Mouse (Mus musculus) neural tube, postnatal 0 days (tissue): Measurements from ENCODE around the gene Tmem87a. TPM values are rescaled to one million over a fixed set of nuclear protein-coding genes. Genes with fewer than 3 reads are reported as not detected.

ENCODE experiments used
- polyA plus RNA-seq: library from polyadenylated mRNA; unstranded; fragments of >200 nt; fragmentation: Nextera tagmentation; extraction: Ambion mirVana; gene quantifications from 2 replicates; pipeline ENCODE4 v1.2.1, GENCODE M21; 2015

Gene Tmem87a
- 6.5 and 7.7 TPM in 2 replicates for polyA plus RNA-seq

DNA sequence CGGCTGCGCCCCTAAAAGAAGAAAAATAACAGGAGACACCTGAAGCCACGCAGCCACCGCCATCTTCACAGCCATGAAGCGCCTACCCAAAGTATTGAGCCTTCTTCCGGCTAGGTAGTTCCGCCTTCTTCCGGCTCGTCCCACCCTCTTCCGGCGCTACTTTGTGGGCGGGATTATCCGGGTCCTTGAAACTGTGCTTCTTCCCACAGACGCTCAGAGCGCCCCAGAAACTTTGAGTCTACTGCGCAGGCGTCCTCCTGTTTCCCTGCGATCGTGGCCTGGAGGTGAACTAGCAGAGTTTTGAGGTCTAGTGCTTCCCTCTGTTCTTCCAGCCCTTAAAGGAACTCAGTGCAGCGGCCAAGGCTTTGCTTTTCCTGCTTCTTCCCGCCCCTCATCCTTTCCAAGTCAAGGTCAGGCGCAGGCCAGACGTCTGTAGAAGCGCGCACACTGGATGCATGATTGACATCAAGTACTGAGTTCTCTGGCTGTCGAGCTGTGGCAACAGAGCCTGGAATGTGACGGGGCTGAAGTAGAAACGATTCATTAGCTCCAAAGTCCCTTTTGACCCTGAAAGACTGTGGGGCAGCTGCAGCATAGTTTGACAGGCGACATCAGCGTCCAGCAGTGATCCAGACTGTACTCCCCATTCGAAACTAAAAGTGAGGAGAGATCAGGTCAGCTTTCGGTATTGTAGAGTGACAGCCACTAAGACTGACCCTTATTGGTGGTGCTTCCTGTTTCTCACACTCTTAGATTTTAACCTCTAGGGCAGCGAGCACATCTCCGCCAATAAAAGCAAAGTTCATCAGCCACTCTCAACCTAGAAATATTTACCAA lies at the start of gene Tmem87a:
Gene Tmem87a (minus strand): TSS at position 128 of the 837 bp plus-strand sequence.

DNA sequence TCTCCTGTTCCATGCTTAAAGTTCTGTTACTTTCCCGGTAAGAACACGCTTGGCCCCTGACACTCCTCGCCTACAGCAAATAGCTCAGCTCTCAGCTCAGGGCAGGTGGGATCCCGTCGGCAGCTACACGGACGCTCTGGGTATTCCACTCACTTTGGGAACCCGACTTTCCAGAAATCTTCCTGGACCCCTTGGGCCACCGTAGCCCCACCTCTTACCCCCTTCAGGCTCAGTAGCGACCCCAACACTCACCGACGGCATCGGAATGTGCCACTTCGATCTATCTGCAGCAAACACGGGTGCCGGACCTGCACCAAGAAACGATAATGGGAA lies 294 bp downstream of the Tmem87a start, which contains the start of gene Ganc:
Gene Ganc (plus strand): TSS at position 244 of the 333 bp plus-strand sequence.

DNA sequence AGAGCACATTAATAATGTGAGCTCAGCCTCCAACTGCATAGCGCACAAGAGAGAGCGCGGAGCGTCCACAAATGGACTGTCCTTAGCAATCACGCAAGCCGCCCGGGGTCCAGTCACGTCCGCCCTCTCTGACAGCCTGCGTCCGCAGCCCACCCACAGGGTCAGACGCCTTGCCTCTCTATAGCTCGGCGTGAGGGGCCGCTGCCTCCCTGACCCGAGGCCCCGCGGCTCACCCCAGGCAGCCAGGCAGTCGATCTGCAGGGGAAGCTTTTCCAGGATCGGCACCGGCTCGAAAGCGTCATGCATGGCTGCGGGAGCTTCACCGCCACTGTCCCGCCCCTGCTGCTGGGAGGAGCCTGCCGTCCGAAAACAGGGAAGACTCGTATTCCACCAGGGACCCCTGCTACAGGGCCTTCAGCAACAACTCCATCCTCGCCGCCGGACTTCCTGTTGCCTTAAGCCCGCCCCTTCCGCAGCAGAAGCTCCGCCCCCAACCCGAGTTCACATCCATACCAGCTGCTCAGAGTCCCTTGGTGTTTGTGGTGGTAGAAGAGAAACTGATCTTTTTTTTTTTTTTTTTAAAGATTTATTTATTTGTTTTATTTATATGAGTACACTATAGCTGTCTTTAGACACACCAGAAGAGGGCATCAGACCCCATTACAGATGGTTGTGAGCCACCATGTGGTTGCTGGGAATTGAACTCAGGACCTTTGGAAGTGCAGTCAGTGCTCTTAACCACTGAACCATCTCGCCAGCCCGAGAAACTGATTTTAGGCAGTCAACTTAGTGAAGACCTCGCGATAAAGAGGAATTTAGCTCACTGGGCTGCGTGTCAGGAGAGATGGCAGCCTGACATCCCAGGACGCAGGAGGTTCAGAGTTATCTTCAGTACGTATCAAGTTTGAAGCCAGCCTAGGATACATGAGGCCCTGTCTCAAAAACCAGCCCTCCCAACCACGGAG lies 50.9 kb downstream of the Tmem87a start, which contains the start of gene Vps39:
Gene Vps39 (minus strand): TSS at position 456 of the 965 bp plus-strand sequence.

DNA sequence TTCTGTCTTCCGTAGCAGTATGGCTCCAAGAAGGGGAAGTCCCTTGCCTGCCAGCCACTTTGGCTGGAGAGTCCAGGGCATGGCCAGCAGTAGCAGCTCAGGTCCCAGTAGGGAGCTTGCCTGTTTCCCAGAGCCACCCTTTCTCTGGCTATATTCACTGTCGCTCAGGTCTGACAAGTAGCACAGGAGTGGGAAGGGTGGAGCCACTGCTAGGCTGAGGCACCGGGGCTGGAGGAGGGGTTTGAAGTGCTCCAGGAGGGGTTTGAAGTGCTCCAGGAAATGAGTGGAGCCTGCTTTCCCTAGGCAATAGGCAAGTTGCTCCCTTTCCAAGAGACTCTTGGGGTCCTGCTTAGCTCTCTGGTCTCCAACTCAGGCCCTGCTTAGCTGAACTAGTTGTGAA lies 89.9 kb downstream of the Tmem87a start, which contains the start of gene Pla2g4f:
Gene Pla2g4f (minus strand): TSS at position 190 of the 400 bp plus-strand sequence.

Other genes with a start within 250 kb of the Tmem87a start
- 20.4 and 23.4 TPM in 2 replicates for gene Ehd4, start 249.5 kb downstream of the Tmem87a start, polyA plus RNA-seq
- 5.9 and 7.4 TPM in 2 replicates for gene Pla2g4e, start 158.8 kb downstream of the Tmem87a start, polyA plus RNA-seq
- 0.04 TPM in 1 of 2 replicates, not detected in the other for gene Pla2g4d, start 114.9 kb downstream of the Tmem87a start, polyA plus RNA-seq
- 0.05 TPM in 1 of 2 replicates, not detected in the other for gene Pla2g4f, start 89.9 kb downstream of the Tmem87a start, polyA plus RNA-seq
- 27.7 and 28.2 TPM in 2 replicates for gene Vps39, start 51.0 kb downstream of the Tmem87a start, polyA plus RNA-seq
- gene Ganc, start 217 bp downstream of the Tmem87a start, polyA plus RNA-seq = 7.3 and 12.4 TPM in 2 replicates
- 0.58 and 0.62 TPM in 2 replicates for gene Capn3, start 51.9 kb upstream of the Tmem87a start, polyA plus RNA-seq
- gene Zfp106, start 159.7 kb upstream of the Tmem87a start, polyA plus RNA-seq = 30.8 and 32.0 TPM in 2 replicates
- 11.7 and 14.6 TPM in 2 replicates for gene Snap23, start 163.6 kb upstream of the Tmem87a start, polyA plus RNA-seq
- gene Haus2, start 205.3 kb upstream of the Tmem87a start, polyA plus RNA-seq = 29.2 and 29.4 TPM in 2 replicates
- gene Lrrc57, start 205.4 kb upstream of the Tmem87a start, polyA plus RNA-seq = 30.7 and 31.3 TPM in 2 replicates
- gene Stard9, start 225.0 kb upstream of the Tmem87a start, polyA plus RNA-seq = 3.3 and 4.1 TPM in 2 replicates